Mouse (Mus musculus): ENCODE measurements at regions not wholly inside any gene's neighbourhood (a gene's known extent, or its start where the extent isn't known, plus 50 kb on each side); places are given as distances from the start of the nearest gene placed in this dataset.

GRCm38 (mm10) chr16:75487915-75488314 lies 97.9 kb downstream of the Lipi start:
- WGBS = 82% methylated on average over 4 of the region's 4 CpGs
- no peak for ATAC-seq (ENCODE audit: low FRiP score, low TSS enrichment)
- no peak overlapping the region for H3K4me2 ChIP-seq (replicated peaks; ENCODE audit: low read depth, low read length)
- H3K4me1 ChIP-seq (ENCODE audit: insufficient read depth, low read length) = no peaks in the 10 kb centered on the region
- H3K9me3 ChIP-seq (ENCODE audit: low read length) = no peaks in the 10 kb centered on the region
- H3K27ac ChIP-seq (ENCODE audit: low read length) = no peak overlapping the region
- no peaks in the 10 kb centered on the region for H3K27me3 ChIP-seq (ENCODE audit: insufficient read depth, low read length)
- H3K36me3 ChIP-seq (ENCODE audit: insufficient read depth, low read length) = no peaks in the 10 kb centered on the region
- no peak overlapping the region for H3K4me3 ChIP-seq (ENCODE audit: low read length)
- H3K9ac ChIP-seq (replicated peaks; ENCODE audit: low read length) = no peak overlapping the region

- no peak for ATAC-seq (ENCODE audit: low FRiP score, low TSS enrichment)
- no peaks in the 10 kb centered on the region for H3K36me3 ChIP-seq (ENCODE audit: insufficient read depth, low read length)
- no peak overlapping the region for H3K4me2 ChIP-seq (replicated peaks; ENCODE audit: low read depth, low read length)
- WGBS = 94% methylated on average over 5 of the region's 5 CpGs
- no peaks in the 10 kb centered on the region for H3K27me3 ChIP-seq (ENCODE audit: insufficient read depth, low read length)
- H3K27ac ChIP-seq (ENCODE audit: low read length) = no peak overlapping the region
- H3K9ac ChIP-seq (replicated peaks; ENCODE audit: low read length) = no peak overlapping the region
- no peaks in the 10 kb centered on the region for H3K4me1 ChIP-seq (ENCODE audit: insufficient read depth, low read length)
- no peak overlapping the region for H3K4me3 ChIP-seq (ENCODE audit: low read length)
- no peaks in the 10 kb centered on the region for H3K9me3 ChIP-seq (ENCODE audit: low read length)
Measured at GRCm38 (mm10) chr16:75483878-75484277, 102.0 kb downstream of the Lipi start.

GRCm38 (mm10) chr16:75465420-75465975 lies 120.4 kb downstream of the Lipi start:
- Histone ChIP-seq H3K4me3 (ENCODE audit: low read length) (no peak overlapping the region), H3K27me3 (ENCODE audit: insufficient read depth, low read length) (no peaks in the 10 kb centered on the region), H3K27ac (ENCODE audit: low read length) (no peak overlapping the region), H3K36me3 (ENCODE audit: insufficient read depth, low read length) (no peaks in the 10 kb centered on the region), H3K4me1 (ENCODE audit: insufficient read depth, low read length) (no peaks in the 10 kb centered on the region), H3K9me3 (ENCODE audit: low read length) (no peaks in the 10 kb centered on the region), H3K4me2 (replicated peaks; ENCODE audit: low read depth, low read length) (no peak overlapping the region), H3K9ac (replicated peaks; ENCODE audit: low read length) (no peak overlapping the region)
- 84% methylated on average over 6 of the region's 6 CpGs for WGBS
- ATAC-seq (ENCODE audit: low FRiP score, low TSS enrichment) = no peak

- ATAC-seq (ENCODE audit: low FRiP score, low TSS enrichment) = no peak
- WGBS = 76% methylated on average over 3 of the region's 3 CpGs
Measured at GRCm38 (mm10) chr16:75462136-75462535, 123.7 kb downstream of the Lipi start.

GRCm38 (mm10) chr16:75446901-75447514 lies 138.9 kb downstream of the Lipi start:
- Histone ChIP-seq H3K4me2 (replicated peaks; ENCODE audit: low read depth, low read length) (peak overlapping the region; percentile 23; the same call in 1 of the 2 replicates), H3K4me3 (ENCODE audit: low read length) (no peak overlapping the region)
- peak; percentile 87; the same call in 1 of the 2 replicates for ATAC-seq (ENCODE audit: low FRiP score, low TSS enrichment)

More at GRCm38 (mm10) chr16:75462136-75462535, 123.7 kb downstream of the Lipi start:
- no peaks in the 10 kb centered on the region for H3K36me3 ChIP-seq (ENCODE audit: insufficient read depth, low read length)
- H3K27me3 ChIP-seq (ENCODE audit: insufficient read depth, low read length) = no peaks in the 10 kb centered on the region
- no peak overlapping the region for H3K4me2 ChIP-seq (replicated peaks; ENCODE audit: low read depth, low read length)
- no peak overlapping the region for H3K27ac ChIP-seq (ENCODE audit: low read length)
- H3K9me3 ChIP-seq (ENCODE audit: low read length) = no peaks in the 10 kb centered on the region
- no peak overlapping the region for H3K9ac ChIP-seq (replicated peaks; ENCODE audit: low read length)
- H3K4me3 ChIP-seq (ENCODE audit: low read length) = no peak overlapping the region
- H3K4me1 ChIP-seq (ENCODE audit: insufficient read depth, low read length) = no peaks in the 10 kb centered on the region

GRCm38 (mm10) chr16:75439296-75439695 lies 146.6 kb downstream of the Lipi start:
- Histone ChIP-seq H3K4me1 (ENCODE audit: insufficient read depth, low read length) (no peaks in the 10 kb centered on the region), H3K4me2 (replicated peaks; ENCODE audit: low read depth, low read length) (no peak overlapping the region), H3K27ac (ENCODE audit: low read length) (no peak overlapping the region), H3K36me3 (ENCODE audit: insufficient read depth, low read length) (no peaks in the 10 kb centered on the region), H3K9me3 (ENCODE audit: low read length) (no peaks in the 10 kb centered on the region), H3K4me3 (ENCODE audit: low read length) (no peak overlapping the region), H3K9ac (replicated peaks; ENCODE audit: low read length) (no peak overlapping the region), H3K27me3 (ENCODE audit: insufficient read depth, low read length) (no peaks in the 10 kb centered on the region)
- 92% methylated on average over 3 of the region's 3 CpGs for WGBS
- no peak for ATAC-seq (ENCODE audit: low FRiP score, low TSS enrichment)

More at GRCm38 (mm10) chr16:75446901-75447514, 138.9 kb downstream of the Lipi start:
- Histone ChIP-seq H3K27ac (ENCODE audit: low read length) (no peak overlapping the region), H3K4me1 (ENCODE audit: insufficient read depth, low read length) (no peaks in the 10 kb centered on the region), H3K9ac (replicated peaks; ENCODE audit: low read length) (no peak overlapping the region), H3K9me3 (ENCODE audit: low read length) (no peaks in the 10 kb centered on the region), H3K27me3 (ENCODE audit: insufficient read depth, low read length) (no peaks in the 10 kb centered on the region), H3K36me3 (ENCODE audit: insufficient read depth, low read length) (no peaks in the 10 kb centered on the region)
- WGBS = 5% methylated on average over 14 of the region's 14 CpGs

GRCm38 (mm10) chr16:75433227-75433626 lies 152.6 kb downstream of the Lipi start:
- no peak overlapping the region for H3K9ac ChIP-seq (replicated peaks; ENCODE audit: low read length)
- no peaks in the 10 kb centered on the region for H3K9me3 ChIP-seq (ENCODE audit: low read length)
- WGBS = 36% methylated on average over 6 of the region's 6 CpGs
- H3K4me2 ChIP-seq (replicated peaks; ENCODE audit: low read depth, low read length) = no peak overlapping the region
- no peaks in the 10 kb centered on the region for H3K4me1 ChIP-seq (ENCODE audit: insufficient read depth, low read length)
- no peaks in the 10 kb centered on the region for H3K27me3 ChIP-seq (ENCODE audit: insufficient read depth, low read length)
- H3K4me3 ChIP-seq (ENCODE audit: low read length) = no peak overlapping the region
- no peak for ATAC-seq (ENCODE audit: low FRiP score, low TSS enrichment)
- H3K36me3 ChIP-seq (ENCODE audit: insufficient read depth, low read length) = no peaks in the 10 kb centered on the region
- no peak overlapping the region for H3K27ac ChIP-seq (ENCODE audit: low read length)

- no peaks in the 10 kb centered on the region for H3K4me1 ChIP-seq (ENCODE audit: insufficient read depth, low read length)
- H3K4me3 ChIP-seq (ENCODE audit: low read length) = no peak overlapping the region
- H3K27me3 ChIP-seq (ENCODE audit: insufficient read depth, low read length) = no peaks in the 10 kb centered on the region
- no peak overlapping the region for H3K27ac ChIP-seq (ENCODE audit: low read length)
- no peak overlapping the region for H3K9ac ChIP-seq (replicated peaks; ENCODE audit: low read length)
- no peaks in the 10 kb centered on the region for H3K9me3 ChIP-seq (ENCODE audit: low read length)
- H3K4me2 ChIP-seq (replicated peaks; ENCODE audit: low read depth, low read length) = no peak overlapping the region
- WGBS = 81% methylated on average over 6 of the region's 6 CpGs
- H3K36me3 ChIP-seq (ENCODE audit: insufficient read depth, low read length) = no peaks in the 10 kb centered on the region
- no peak for ATAC-seq (ENCODE audit: low FRiP score, low TSS enrichment)
Measured at GRCm38 (mm10) chr16:75384526-75385222, 201.2 kb downstream of the Lipi start.

GRCm38 (mm10) chr16:75381191-75381590 lies 204.7 kb downstream of the Lipi start:
- H3K36me3 ChIP-seq (ENCODE audit: insufficient read depth, low read length) = no peaks in the 10 kb centered on the region
- no peaks in the 10 kb centered on the region for H3K27me3 ChIP-seq (ENCODE audit: insufficient read depth, low read length)
- H3K4me3 ChIP-seq (ENCODE audit: low read length) = no peak overlapping the region
- 50% methylated on average over 1 of the region's 1 CpGs for WGBS
- no peak overlapping the region for H3K4me2 ChIP-seq (replicated peaks; ENCODE audit: low read depth, low read length)
- H3K4me1 ChIP-seq (ENCODE audit: insufficient read depth, low read length) = no peaks in the 10 kb centered on the region
- H3K9me3 ChIP-seq (ENCODE audit: low read length) = no peaks in the 10 kb centered on the region
- no peak for ATAC-seq (ENCODE audit: low FRiP score, low TSS enrichment)
- no peak overlapping the region for H3K27ac ChIP-seq (ENCODE audit: low read length)
- H3K9ac ChIP-seq (replicated peaks; ENCODE audit: low read length) = no peak overlapping the region

- no peak overlapping the region for H3K4me3 ChIP-seq (ENCODE audit: low read length)
- H3K9me3 ChIP-seq (ENCODE audit: low read length) = no peaks in the 10 kb centered on the region
- no peak overlapping the region for H3K27ac ChIP-seq (ENCODE audit: low read length)
- H3K4me2 ChIP-seq (replicated peaks; ENCODE audit: low read depth, low read length) = no peak overlapping the region
- H3K27me3 ChIP-seq (ENCODE audit: insufficient read depth, low read length) = no peaks in the 10 kb centered on the region
- H3K36me3 ChIP-seq (ENCODE audit: insufficient read depth, low read length) = no peaks in the 10 kb centered on the region
- no peaks in the 10 kb centered on the region for H3K4me1 ChIP-seq (ENCODE audit: insufficient read depth, low read length)
- 73% methylated on average over 5 of the region's 5 CpGs for WGBS
- no peak for ATAC-seq (ENCODE audit: low FRiP score, low TSS enrichment)
- H3K9ac ChIP-seq (replicated peaks; ENCODE audit: low read length) = no peak overlapping the region
Measured at GRCm38 (mm10) chr16:75369700-75370099, 216.2 kb downstream of the Lipi start.

Data from kidney, embryonic 16.5 days (tissue).